14 mouse cellular contexts compared by ENCODE assay signal in the genomic region with DNA sequence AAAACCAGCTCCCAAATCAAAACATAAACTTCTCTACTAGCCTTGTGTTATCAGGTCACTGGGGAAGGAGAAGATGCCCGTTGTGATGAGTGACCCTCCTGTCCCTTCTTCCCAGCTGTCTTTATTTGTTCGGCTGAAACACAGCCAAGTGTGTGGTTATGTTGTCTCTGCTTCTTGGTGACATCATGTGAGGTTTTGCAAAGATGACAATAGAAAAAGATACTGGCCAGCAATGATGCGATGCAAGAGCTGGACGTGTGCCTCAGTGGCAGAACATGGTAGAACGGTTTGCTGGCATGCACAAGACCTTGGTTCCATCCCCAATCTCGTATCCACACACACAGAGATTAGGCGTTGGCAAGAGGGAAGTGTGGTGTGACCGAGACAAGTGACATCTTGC.
"Had no signal": no experiment of that assay in that cellular context is flagged by ENCODE, and none has a peak within 500 bp of the region (broad histone marks: within the 10 kb centered on the region; RNA-seq: fewer than 3 reads in every experiment).

No protein-coding gene starts in this region.

- ATAC-seq: midbrain, embryonic 15.5 days had no signal

- H3K4me1 ChIP-seq: liver, embryonic 13.5 days; midbrain, embryonic 12.5 days; midbrain, embryonic 15.5 days; neural tube, embryonic 12.5 days; neural tube, embryonic 15.5 days had no signal

- H3K9ac ChIP-seq: liver, embryonic 13.5 days; lung, embryonic 14.5 days; midbrain, embryonic 12.5 days; midbrain, embryonic 15.5 days; neural tube, embryonic 12.5 days; neural tube, embryonic 15.5 days had no signal

- H3K4me2 ChIP-seq: liver, embryonic 13.5 days; lung, embryonic 14.5 days; midbrain, embryonic 12.5 days; midbrain, embryonic 15.5 days; neural tube, embryonic 12.5 days; neural tube, embryonic 15.5 days had no signal

- H3K27me3 ChIP-seq: liver, embryonic 13.5 days; midbrain, embryonic 12.5 days; midbrain, embryonic 15.5 days; neural tube, embryonic 12.5 days; neural tube, embryonic 15.5 days had no signal

- H3K36me3 ChIP-seq: liver, embryonic 13.5 days; midbrain, embryonic 12.5 days; neural tube, embryonic 12.5 days had no signal

- DNase-seq: kidney, postnatal 25 days; layer of hippocampus, adult 9-11 months; liver, embryonic 13.5 days; lung, embryonic 14.5 days; right cerebral cortex, adult 18-20 months; right cerebral cortex, postnatal 14 days; thymus, adult 18-20 months had no signal

- H3K4me3 ChIP-seq: layer of hippocampus, adult 2 months; liver, embryonic 13.5 days; midbrain, embryonic 12.5 days; midbrain, embryonic 15.5 days; neural tube, embryonic 12.5 days; neural tube, embryonic 15.5 days had no signal

- H3K27ac ChIP-seq: kidney, postnatal 0 days; layer of hippocampus, adult 2 months; liver, embryonic 13.5 days; macrophage; midbrain, embryonic 12.5 days; midbrain, embryonic 15.5 days; neural tube, embryonic 12.5 days; neural tube, embryonic 15.5 days had no signal

- H3K9me3 ChIP-seq: liver, embryonic 13.5 days; midbrain, embryonic 12.5 days; midbrain, embryonic 15.5 days; neural tube, embryonic 12.5 days; neural tube, embryonic 15.5 days had no signal
